Mouse (Mus musculus) lung, adult 2 months (tissue): ENCODE measurements around the gene Actl6b.

Source experiments
- CTCF ChIP-seq: fragments of 200-500 bp; IDR thresholded peaks from 2 replicates; pipeline ENCODE4 v1.5.1; 2011; ENCODE audit warnings: mild to moderate bottlenecking, low read length, control low read depth; ENCODE audit not compliant: insufficient read depth
- POLR2A ChIP-seq: fragments of 200-500 bp; IDR thresholded peaks from 2 replicates; pipeline ENCODE4 v1.6.1; 2011; ENCODE audit warnings: low read depth, mild to moderate bottlenecking, control low read depth, low read length, borderline replicate concordance; ENCODE audit errors: extremely low read depth

DNA sequence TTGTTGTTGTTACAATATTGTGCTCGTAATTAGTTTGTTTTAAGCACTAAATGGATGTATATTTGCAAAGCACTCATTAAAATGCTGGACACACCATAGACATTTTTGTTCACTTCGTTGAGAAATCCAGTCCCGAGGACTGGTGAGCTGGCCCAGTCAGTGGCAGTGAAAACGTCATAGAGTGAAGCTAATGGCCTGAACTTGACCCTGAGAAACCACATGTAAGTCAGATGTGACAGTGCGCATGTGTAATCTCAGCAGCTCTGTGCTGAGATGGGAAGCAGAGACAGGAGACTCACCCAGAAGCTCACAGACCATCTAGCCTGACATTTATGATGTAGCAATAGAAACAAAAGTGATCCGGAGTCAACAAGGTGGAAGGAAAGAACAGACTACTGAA, 8.4 kb upstream of the Actl6b start:
- TF ChIP-seq POLR2A: no peak
- TF ChIP-seq CTCF: no peak
